Mouse (Mus musculus): ENCODE measurements around the gene Gm11042. TPM values are rescaled to one million over a fixed set of nuclear protein-coding genes. Genes with fewer than 3 reads are reported as not detected.

The Gm11042 gene
- polyA plus RNA-seq, 1 experiment from 2014 or later: not detected

DNA sequence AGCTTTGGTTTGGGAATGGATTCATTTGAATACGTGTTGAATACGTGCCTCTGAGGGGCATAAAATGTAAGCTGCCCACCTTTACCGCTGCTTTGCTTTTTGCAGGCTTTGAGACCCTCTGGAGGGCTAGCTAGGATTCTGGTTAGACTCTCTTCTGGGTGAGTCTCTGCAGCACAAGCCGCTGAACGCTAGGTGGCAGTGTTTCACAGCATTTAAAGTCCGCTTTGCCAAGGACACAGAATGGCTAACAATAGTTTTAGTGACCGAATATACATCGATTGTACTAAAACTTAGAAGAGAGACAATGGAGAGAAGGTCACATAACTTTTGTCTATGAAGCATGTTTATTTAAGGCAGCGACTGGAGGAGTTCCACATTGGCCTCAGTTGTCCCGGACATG lies 4.1 kb upstream of the Gm11042 start:
- ATAC-seq (no peak), DNase-seq (ENCODE audit: low spot score) (peak; percentile 68)
- TF ChIP-seq CTCF (IDR thresholded peaks at IDR 0.05): peak; percentile 91
- TF ChIP-seq EP300 (IDR thresholded peaks at IDR 0.05): no peak
- 9% methylated on average over 10 of the region's 10 CpGs for WGBS
- no peak overlapping the region for H3K27ac ChIP-seq (ENCODE audit: low read length)
- H3K4me3 ChIP-seq (ENCODE audit: low read depth, low read length): no peak overlapping the region
- no peaks in the 10 kb centered on the region for H3K9me3 ChIP-seq (ENCODE audit: low read length)
- H3K36me3 ChIP-seq (ENCODE audit: insufficient read depth, low read length): no peaks in the 10 kb centered on the region
- H3K9ac ChIP-seq (replicated peaks; ENCODE audit: low read depth): no peak overlapping the region
- H3K27me3 ChIP-seq (replicated peaks; ENCODE audit: insufficient read depth, low read length): no peaks in the 10 kb centered on the region
- H3K4me1 ChIP-seq (ENCODE audit: insufficient read depth, low read depth, low read length): no peaks in the 10 kb centered on the region
- no peak overlapping the region for H3K4me2 ChIP-seq (replicated peaks; ENCODE audit: low read depth, low read length)

DNA sequence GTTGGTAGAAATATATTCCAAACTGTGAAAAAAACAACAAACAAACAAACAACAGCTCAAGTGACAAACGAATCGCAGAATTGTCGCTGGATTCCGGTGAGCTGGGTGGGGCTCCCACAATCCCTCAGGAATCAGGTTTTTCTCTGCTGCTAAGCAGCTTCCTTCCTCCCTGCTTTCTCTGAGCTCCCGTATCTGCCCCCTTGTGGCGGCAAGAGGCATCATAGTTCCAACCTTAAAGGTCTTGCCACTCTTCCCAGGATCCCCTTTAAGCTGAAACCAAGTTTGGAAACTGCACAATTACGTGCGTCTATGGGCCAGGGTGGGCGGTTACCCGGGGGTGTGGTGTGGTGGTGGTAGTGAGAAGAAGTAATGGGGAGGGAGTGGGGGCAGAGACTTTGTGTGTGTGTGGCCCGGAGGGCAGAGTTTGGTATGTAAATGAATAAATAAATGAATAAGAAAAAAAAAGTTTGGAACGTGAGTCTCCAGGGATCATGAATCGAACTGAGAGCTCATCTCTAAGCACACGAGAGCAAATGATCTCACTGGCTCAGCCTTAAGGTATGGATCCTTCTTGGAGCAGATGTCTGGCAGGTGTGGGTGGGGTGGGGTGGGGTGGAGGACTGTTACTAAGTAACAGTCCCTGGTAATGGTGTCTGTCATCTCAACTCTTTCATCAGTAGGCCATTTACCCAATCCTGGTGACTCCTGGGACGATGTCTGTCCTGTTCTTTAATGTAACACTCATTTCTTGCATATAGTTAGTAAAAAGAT lies 980 bp upstream of the Gm11042 start:
- no peaks in the 10 kb centered on the region for H3K27me3 ChIP-seq (replicated peaks; ENCODE audit: insufficient read depth, low read length)
- peak; percentile 93 for DNase-seq (ENCODE audit: low spot score)
- no peaks in the 10 kb centered on the region for H3K36me3 ChIP-seq (ENCODE audit: insufficient read depth, low read length)
- peak; percentile 92 for ATAC-seq
- H3K4me2 ChIP-seq (replicated peaks; ENCODE audit: low read depth, low read length): peak overlapping the region; percentile 51
- peak overlapping the region; percentile 59; the same call in 1 of the 2 replicates for H3K27ac ChIP-seq (ENCODE audit: low read length)
- TF ChIP-seq EP300 (IDR thresholded peaks at IDR 0.05) (no peak), CTCF (IDR thresholded peaks at IDR 0.05) (peak; percentile 89)
- 0 out of 2 replicates have a peak overlapping the region, but pooled peaks have one; percentile 16 for H3K9ac ChIP-seq (replicated peaks; ENCODE audit: low read depth)
- H3K4me3 ChIP-seq (ENCODE audit: low read depth, low read length): peak overlapping the region; percentile 55
- H3K4me1 ChIP-seq (ENCODE audit: insufficient read depth, low read depth, low read length): no peaks in the 10 kb centered on the region
- WGBS: 8% methylated on average over 15 of the region's 15 CpGs
- no peaks in the 10 kb centered on the region for H3K9me3 ChIP-seq (ENCODE audit: low read length)

DNA sequence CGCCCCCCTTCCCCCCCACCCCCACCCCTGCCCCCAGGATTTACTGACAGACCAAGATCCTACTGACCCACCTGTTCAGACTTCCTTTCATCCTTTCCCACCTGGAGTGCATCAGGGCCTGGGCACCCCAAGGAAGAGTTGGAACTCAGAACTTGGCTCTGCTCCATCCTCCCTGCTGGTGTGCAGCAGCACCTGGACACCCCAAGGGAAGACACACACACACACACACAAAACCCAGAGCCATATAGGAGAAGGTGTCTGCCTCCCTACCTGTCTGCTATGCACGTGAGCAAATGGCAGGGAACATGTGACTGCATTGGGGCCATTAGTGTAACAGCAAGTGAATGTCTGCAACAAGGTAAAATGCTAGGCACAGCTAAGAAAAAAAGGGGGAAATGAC lies 973 bp downstream of the Gm11042 start:
- Histone ChIP-seq H3K36me3 (ENCODE audit: insufficient read depth, low read length) (no peaks in the 10 kb centered on the region), H3K9me3 (ENCODE audit: low read length) (no peaks in the 10 kb centered on the region), H3K4me2 (replicated peaks; ENCODE audit: low read depth, low read length) (no peak overlapping the region), H3K4me3 (ENCODE audit: low read depth, low read length) (no peak overlapping the region), H3K27me3 (replicated peaks; ENCODE audit: insufficient read depth, low read length) (no peaks in the 10 kb centered on the region), H3K4me1 (ENCODE audit: insufficient read depth, low read depth, low read length) (no peaks in the 10 kb centered on the region), H3K27ac (ENCODE audit: low read length) (no peak overlapping the region), H3K9ac (replicated peaks; ENCODE audit: low read depth) (no peak overlapping the region)
- TF ChIP-seq CTCF (IDR thresholded peaks at IDR 0.05): no peak
- TF ChIP-seq EP300 (IDR thresholded peaks at IDR 0.05): no peak
- no peak for DNase-seq (ENCODE audit: low spot score)
- WGBS: 59% methylated on average over 1 of the region's 2 CpGs
- ATAC-seq: no peak

DNA sequence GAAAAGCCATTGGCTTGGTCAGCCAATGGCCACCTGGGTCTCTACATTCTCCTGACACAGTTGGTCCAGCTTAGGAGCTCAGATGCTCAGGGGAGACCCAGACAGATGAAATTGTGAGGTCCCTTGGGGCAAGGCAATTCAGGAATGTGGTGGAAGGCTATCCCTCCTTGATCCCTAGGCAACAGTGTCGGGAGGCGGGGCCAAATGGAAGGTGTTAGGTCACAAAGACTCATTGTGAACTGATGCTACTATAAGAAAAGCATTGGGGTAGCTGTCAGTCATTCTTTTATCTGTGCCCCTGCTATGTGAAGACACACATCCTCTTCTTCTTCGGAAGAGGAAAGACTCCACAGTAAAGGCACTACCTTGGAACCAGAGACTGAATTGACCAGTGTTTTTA lies 3.6 kb downstream of the Gm11042 start:
- TF ChIP-seq CTCF (IDR thresholded peaks at IDR 0.05): no peak
- no peak for TF ChIP-seq EP300 (IDR thresholded peaks at IDR 0.05)
- WGBS: 88% methylated on average over 3 of the region's 3 CpGs

DNA sequence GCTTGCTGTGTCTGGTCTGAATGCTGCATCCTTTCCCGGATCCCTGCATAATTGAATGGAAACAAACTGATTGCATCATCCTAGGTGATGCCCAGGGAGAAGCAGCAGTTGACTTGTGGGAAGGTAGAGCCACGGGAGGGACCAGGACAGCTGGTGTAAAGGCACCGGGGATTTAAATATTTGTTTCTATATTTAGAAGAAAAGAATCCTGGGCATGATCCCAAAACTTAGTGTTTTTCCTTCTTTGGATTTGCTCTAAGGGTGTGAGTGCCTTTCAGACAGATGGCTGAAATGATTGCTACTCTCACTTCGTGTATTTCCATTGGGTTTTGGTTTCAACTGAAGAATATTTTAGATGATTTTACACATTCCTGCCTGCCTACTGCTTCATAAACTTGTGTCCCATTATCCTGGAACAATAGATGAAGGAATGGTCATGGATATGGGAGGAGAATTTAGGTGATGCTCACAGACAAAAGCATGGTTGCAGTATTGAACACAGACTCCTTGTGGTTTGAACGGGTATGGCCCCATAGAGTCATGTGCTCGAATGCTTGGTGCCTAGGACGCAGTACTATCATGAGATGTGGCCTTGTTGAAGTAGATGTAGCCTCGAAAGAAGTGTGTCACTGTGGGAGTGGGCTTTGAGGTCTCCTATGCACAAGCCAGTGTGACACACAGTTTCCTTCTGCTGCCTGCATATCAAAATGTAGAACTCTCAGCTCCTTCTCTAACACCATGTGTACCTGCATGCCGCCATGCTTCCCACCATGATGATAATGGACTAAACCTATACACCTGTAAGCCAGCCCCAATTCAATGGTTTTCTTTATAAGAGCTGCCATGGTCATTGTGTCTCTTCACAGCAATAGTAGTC lies 12.5 kb downstream of the Gm11042 start:
- WGBS: 63% methylated on average over 9 of the region's 9 CpGs
- TF ChIP-seq CTCF (IDR thresholded peaks at IDR 0.05) (no peak), EP300 (IDR thresholded peaks at IDR 0.05) (no peak)

More for the DNA sequence above, 3.6 kb downstream of the Gm11042 start:
- Histone ChIP-seq H3K4me3 (ENCODE audit: low read depth, low read length) (no peak overlapping the region), H3K4me2 (replicated peaks; ENCODE audit: low read depth, low read length) (no peak overlapping the region), H3K4me1 (ENCODE audit: insufficient read depth, low read depth, low read length) (no peaks in the 10 kb centered on the region), H3K27me3 (replicated peaks; ENCODE audit: insufficient read depth, low read length) (no peaks in the 10 kb centered on the region), H3K9ac (replicated peaks; ENCODE audit: low read depth) (no peak overlapping the region), H3K27ac (ENCODE audit: low read length) (no peak overlapping the region), H3K9me3 (ENCODE audit: low read length) (no peaks in the 10 kb centered on the region), H3K36me3 (ENCODE audit: insufficient read depth, low read length) (no peaks in the 10 kb centered on the region)
- no peak for DNase-seq (ENCODE audit: low spot score)
- ATAC-seq: no peak

DNA sequence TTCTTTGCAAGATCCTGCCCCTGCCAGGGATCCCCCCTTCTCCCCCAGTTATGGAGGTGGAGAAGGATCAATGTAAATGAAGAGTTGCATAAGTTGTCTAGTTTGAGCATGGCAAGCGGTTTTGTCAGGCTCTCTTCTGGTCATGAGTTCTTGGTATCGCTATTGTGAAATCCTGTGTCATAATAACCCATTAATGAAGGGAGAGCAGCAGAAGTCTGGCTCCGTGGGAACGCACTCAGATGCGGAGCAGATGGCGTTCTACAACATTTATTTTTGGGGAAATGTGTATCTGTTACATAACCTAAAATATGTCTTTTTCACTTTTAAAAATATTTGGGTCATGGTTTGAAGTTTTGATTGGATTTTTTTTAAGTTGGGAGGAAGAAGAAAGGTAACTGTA lies 14.6 kb downstream of the Gm11042 start:
- TF ChIP-seq CTCF (IDR thresholded peaks at IDR 0.05): no peak
- no peak for TF ChIP-seq EP300 (IDR thresholded peaks at IDR 0.05)
- H3K4me1 ChIP-seq (ENCODE audit: insufficient read depth, low read depth, low read length): no peaks in the 10 kb centered on the region
- H3K4me3 ChIP-seq (ENCODE audit: low read depth, low read length): no peak overlapping the region
- H3K9ac ChIP-seq (replicated peaks; ENCODE audit: low read depth): no peak overlapping the region
- ATAC-seq (peak; percentile 28; the same call in 1 of the 2 replicates), DNase-seq (ENCODE audit: low spot score) (peak; percentile 52)
- H3K27me3 ChIP-seq (replicated peaks; ENCODE audit: insufficient read depth, low read length): no peaks in the 10 kb centered on the region
- no peaks in the 10 kb centered on the region for H3K9me3 ChIP-seq (ENCODE audit: low read length)
- H3K27ac ChIP-seq (ENCODE audit: low read length): no peak overlapping the region
- H3K4me2 ChIP-seq (replicated peaks; ENCODE audit: low read depth, low read length): no peak overlapping the region
- H3K36me3 ChIP-seq (ENCODE audit: insufficient read depth, low read length): no peaks in the 10 kb centered on the region
- 75% methylated on average over 6 of the region's 6 CpGs for WGBS

More for the DNA sequence above, 12.5 kb downstream of the Gm11042 start:
- Histone ChIP-seq H3K4me3 (ENCODE audit: low read depth, low read length) (no peak overlapping the region), H3K27me3 (replicated peaks; ENCODE audit: insufficient read depth, low read length) (no peaks in the 10 kb centered on the region), H3K36me3 (ENCODE audit: insufficient read depth, low read length) (no peaks in the 10 kb centered on the region), H3K4me2 (replicated peaks; ENCODE audit: low read depth, low read length) (no peak overlapping the region), H3K9me3 (ENCODE audit: low read length) (no peaks in the 10 kb centered on the region), H3K9ac (replicated peaks; ENCODE audit: low read depth) (no peak overlapping the region), H3K4me1 (ENCODE audit: insufficient read depth, low read depth, low read length) (no peaks in the 10 kb centered on the region), H3K27ac (ENCODE audit: low read length) (no peak overlapping the region)
- ATAC-seq (no peak), DNase-seq (ENCODE audit: low spot score) (no peak)
